Mouse (Mus musculus) skeletal muscle tissue, postnatal 0 days (tissue): ENCODE results near the gene Zfp940. TPM values are rescaled to one million over a fixed set of nuclear protein-coding genes. Genes with fewer than 3 reads are reported as not detected.

ENCODE experiments used
- polyA plus RNA-seq: library from polyadenylated mRNA; unstranded; fragments of >200 nt; fragmentation: Nextera tagmentation; extraction: Ambion mirVana; gene quantifications from 2 replicates; pipeline ENCODE4 v1.2.1, GENCODE M21; 2015

Gene Zfp940
- 0.67 and 0.78 TPM in 2 replicates for polyA plus RNA-seq

GRCm38 (mm10) chr7:29853219-29853842, at the start of gene Zfp940:
TSS of gene Zfp940 (minus strand) at chr7:29853669.

GRCm38 (mm10) chr7:29859532-29860517, 6.4 kb upstream of the Zfp940 start, which contains the start of gene Zfp420:
TSS of gene Zfp420 (plus strand) at chr7:29859979.

GRCm38 (mm10) chr7:29815910-29816429, 37.5 kb downstream of the Zfp940 start, which contains the start of gene Zfp790:
TSS of gene Zfp790 (plus strand) at chr7:29816114.

GRCm38 (mm10) chr7:29783871-29784551, 69.5 kb downstream of the Zfp940 start, which contains the start of gene Zfp30:
TSS of gene Zfp30 (plus strand) at chr7:29783998.

Other genes with a start within 250 kb of the Zfp940 start
- gene Catsperg2, start 126.6 kb downstream of the Zfp940 start, polyA plus RNA-seq: not detected in 2 replicates
- 7.2 and 7.7 TPM in 2 replicates for gene Zfp84, start 85.1 kb downstream of the Zfp940 start, polyA plus RNA-seq
- gene Zfp30, start 69.7 kb downstream of the Zfp940 start, polyA plus RNA-seq: 8.1 and 9.6 TPM in 2 replicates
- gene Zfp790, start 37.6 kb downstream of the Zfp940 start, polyA plus RNA-seq: 6.4 TPM in 2 replicates
- gene Zfp420, start 6.3 kb upstream of the Zfp940 start, polyA plus RNA-seq: 3.1 and 3.4 TPM in 2 replicates
- gene Zfp27, start 52.9 kb upstream of the Zfp940 start, polyA plus RNA-seq: 4.8 and 6.9 TPM in 2 replicates
- 4.1 and 5.6 TPM in 2 replicates for gene Zfp383, start 54.6 kb upstream of the Zfp940 start, polyA plus RNA-seq
- 4.9 and 5.2 TPM in 2 replicates for gene Zfp74, start 100.4 kb upstream of the Zfp940 start, polyA plus RNA-seq
- 31.5 and 37.1 TPM in 2 replicates for gene Zfp568, start 130.3 kb upstream of the Zfp940 start, polyA plus RNA-seq
- 1.8 and 2.2 TPM in 2 replicates for gene Zfp14, start 197.7 kb upstream of the Zfp940 start, polyA plus RNA-seq
- 4.1 and 5.1 TPM in 2 replicates for gene Zfp82, start 219.2 kb upstream of the Zfp940 start, polyA plus RNA-seq
- 0.23 TPM in 1 of 2 replicates, not detected in the other for gene Gm26920, start 236.7 kb upstream of the Zfp940 start, polyA plus RNA-seq
- 5.4 TPM in 2 replicates for gene Zfp566, start 236.9 kb upstream of the Zfp940 start, polyA plus RNA-seq
- gene Zfp260, start 241.1 kb upstream of the Zfp940 start, polyA plus RNA-seq: 51.2 and 53.2 TPM in 2 replicates